Mouse (Mus musculus) forebrain, embryonic 15.5 days (tissue): Measurements from ENCODE around the gene Cyp1b1. TPM values are rescaled to one million over a fixed set of nuclear protein-coding genes. Genes with fewer than 3 reads are reported as not detected.

Source experiments
- ATAC-seq: fragments of 200-750 bp; cut with Nextera tagmentation; replicated peaks from 2 replicates; pipeline ENCODE4 v1.8.0; 2017; ENCODE audit warnings: mild to moderate bottlenecking, moderate TSS enrichment, moderate library complexity
- H3K27ac ChIP-seq: fragments of 300-500 bp; sonication (generic); replicated peaks from 2 replicates; pipeline ENCODE4 v1.5.1; 2015; ENCODE audit warnings: mild to moderate bottlenecking, inconsistent platforms
- H3K27me3 ChIP-seq: fragments of 300-500 bp; sonication (generic); 2 replicates; pipeline ENCODE4 v1.6.1; 2015; ENCODE audit warnings: inconsistent platforms
- H3K36me3 ChIP-seq: fragments of 300-500 bp; sonication (generic); 2 replicates; pipeline ENCODE4 v1.6.1; 2015; ENCODE audit warnings: mild to moderate bottlenecking, inconsistent platforms
- H3K4me1 ChIP-seq: fragments of 300-500 bp; sonication (generic); 2 replicates; pipeline ENCODE4 v1.6.1; 2015; ENCODE audit warnings: inconsistent platforms
- H3K4me2 ChIP-seq: fragments of 300-500 bp; sonication (generic); replicated peaks from 2 replicates; pipeline ENCODE4 v1.6.1; 2015; ENCODE audit warnings: mild to moderate bottlenecking, inconsistent platforms
- H3K4me3 ChIP-seq: fragments of 300-500 bp; sonication (generic); 2 replicates; pipeline ENCODE4 v1.5.1; 2015; ENCODE audit warnings: mild to moderate bottlenecking, inconsistent platforms
- H3K9ac ChIP-seq: fragments of 300-500 bp; sonication (generic); replicated peaks from 2 replicates; pipeline ENCODE4 v1.6.1; 2015; ENCODE audit warnings: mild to moderate bottlenecking, inconsistent platforms
- H3K9me3 ChIP-seq: fragments of 300-500 bp; sonication (generic); 2 replicates; pipeline ENCODE4 v1.6.1; 2016; ENCODE audit warnings: inconsistent platforms
- WGBS: fragments of 180-500 bp; shearing (Covaris S2); methylation state at CpG from one replicate; pipeline ENCODE4 v1.1.7; 2015; ENCODE audit warnings: mixed read lengths; 5-methylcytosine and 5-hydroxymethylcytosine counted together
- polyA plus RNA-seq: library from polyadenylated mRNA; unstranded; fragments of >200 nt; fragmentation: Nextera tagmentation; extraction: Ambion mirVana; gene quantifications from 2 replicates; pipeline ENCODE4 v1.2.1, GENCODE M21; 2015

Gene Cyp1b1
- polyA plus RNA-seq, 1 experiment from 2014 or later: 3.5 TPM

- Histone ChIP-seq H3K4me2 (0 out of 2 replicates have a peak overlapping the region, but pooled peaks have one; percentile 87), H3K9ac (no peak overlapping the region), H3K27ac (no peak overlapping the region), H3K4me1 (peaks cover 40% of the 10 kb centered on the region), H3K27me3 (peaks cover 57% of the 10 kb centered on the region), H3K4me3 (0 out of 2 replicates have a peak overlapping the region, but pooled peaks have one; percentile 41), H3K9me3 (no peaks in the 10 kb centered on the region), H3K36me3 (no peaks in the 10 kb centered on the region)
- no peak for ATAC-seq
- 5% methylated on average over 9 of the region's 9 CpGs for WGBS
These were observed 2.3 kb downstream of the Cyp1b1 start for GRCm38 (mm10) chr17:79712536-79712935.

GRCm38 (mm10) chr17:79711944-79712343 is 2.9 kb downstream of the Cyp1b1 start:
- ATAC-seq: no peak
- WGBS: 9% methylated on average over 6 of the region's 6 CpGs

GRCm38 (mm10) chr17:79710246-79710842 is 4.5 kb downstream of the Cyp1b1 start:
- peaks cover 54% of the 10 kb centered on the region for H3K27me3 ChIP-seq
- H3K4me3 ChIP-seq: no peak overlapping the region
- H3K27ac ChIP-seq: no peak overlapping the region
- no peaks in the 10 kb centered on the region for H3K36me3 ChIP-seq
- WGBS: 11% methylated on average over 15 of the region's 15 CpGs
- ATAC-seq: no peak
- H3K4me1 ChIP-seq: peaks cover 33% of the 10 kb centered on the region
- H3K9me3 ChIP-seq: no peaks in the 10 kb centered on the region
- H3K9ac ChIP-seq: no peak overlapping the region
- H3K4me2 ChIP-seq: no peak overlapping the region

More at GRCm38 (mm10) chr17:79711944-79712343, 2.9 kb downstream of the Cyp1b1 start:
- no peak overlapping the region for H3K4me3 ChIP-seq
- H3K27me3 ChIP-seq: peaks cover 57% of the 10 kb centered on the region
- no peak overlapping the region for H3K4me2 ChIP-seq
- H3K36me3 ChIP-seq: no peaks in the 10 kb centered on the region
- H3K9me3 ChIP-seq: no peaks in the 10 kb centered on the region
- peaks cover 40% of the 10 kb centered on the region for H3K4me1 ChIP-seq
- H3K9ac ChIP-seq: no peak overlapping the region
- H3K27ac ChIP-seq: no peak overlapping the region

GRCm38 (mm10) chr17:79709718-79710117 is 5.1 kb downstream of the Cyp1b1 start:
- Histone ChIP-seq H3K9ac (no peak overlapping the region), H3K4me3 (no peak overlapping the region), H3K9me3 (no peaks in the 10 kb centered on the region), H3K27me3 (peaks cover 48% of the 10 kb centered on the region), H3K4me1 (peaks cover 27% of the 10 kb centered on the region), H3K4me2 (no peak overlapping the region), H3K36me3 (no peaks in the 10 kb centered on the region), H3K27ac (no peak overlapping the region)
- 47% methylated on average over 1 of the region's 1 CpGs for WGBS
- ATAC-seq: no peak

GRCm38 (mm10) chr17:79708168-79708567 is 6.7 kb downstream of the Cyp1b1 start:
- no peak overlapping the region for H3K4me3 ChIP-seq
- H3K27ac ChIP-seq: no peak overlapping the region
- peaks cover 11% of the 10 kb centered on the region for H3K4me1 ChIP-seq
- WGBS: 5% methylated on average over 7 of the region's 7 CpGs
- H3K9ac ChIP-seq: no peak overlapping the region
- H3K36me3 ChIP-seq: no peaks in the 10 kb centered on the region
- peaks cover 33% of the 10 kb centered on the region for H3K27me3 ChIP-seq
- no peak for ATAC-seq
- no peak overlapping the region for H3K4me2 ChIP-seq
- H3K9me3 ChIP-seq: no peaks in the 10 kb centered on the region

- peaks cover 4% of the 10 kb centered on the region for H3K4me1 ChIP-seq
- WGBS: 81% methylated on average over 9 of the region's 9 CpGs
- no peaks in the 10 kb centered on the region for H3K9me3 ChIP-seq
- no peak overlapping the region for H3K4me2 ChIP-seq
- H3K27me3 ChIP-seq: peaks cover 13% of the 10 kb centered on the region
- no peak overlapping the region for H3K27ac ChIP-seq
- ATAC-seq: no peak
- H3K36me3 ChIP-seq: no peaks in the 10 kb centered on the region
- H3K9ac ChIP-seq: no peak overlapping the region
- no peak overlapping the region for H3K4me3 ChIP-seq
These were observed 9.0 kb downstream of the Cyp1b1 start for GRCm38 (mm10) chr17:79705671-79706455.

GRCm38 (mm10) chr17:79700871-79701270 is 14.0 kb downstream of the Cyp1b1 start:
- ATAC-seq: no peak
- no peak overlapping the region for H3K4me3 ChIP-seq

GRCm38 (mm10) chr17:79699197-79699596 is 15.7 kb downstream of the Cyp1b1 start:
- no peaks in the 10 kb centered on the region for H3K27me3 ChIP-seq
- no peak overlapping the region for H3K9ac ChIP-seq
- WGBS: 47% methylated on average over 1 of the region's 1 CpGs
- no peak overlapping the region for H3K4me2 ChIP-seq
- H3K4me1 ChIP-seq: no peaks in the 10 kb centered on the region
- no peaks in the 10 kb centered on the region for H3K36me3 ChIP-seq
- ATAC-seq: no peak
- H3K4me3 ChIP-seq: no peak overlapping the region
- no peak overlapping the region for H3K27ac ChIP-seq
- no peaks in the 10 kb centered on the region for H3K9me3 ChIP-seq

More at GRCm38 (mm10) chr17:79700871-79701270, 14.0 kb downstream of the Cyp1b1 start:
- Histone ChIP-seq H3K9ac (no peak overlapping the region), H3K4me1 (no peaks in the 10 kb centered on the region), H3K4me2 (no peak overlapping the region), H3K36me3 (no peaks in the 10 kb centered on the region), H3K9me3 (no peaks in the 10 kb centered on the region), H3K27me3 (no peaks in the 10 kb centered on the region), H3K27ac (no peak overlapping the region)
- 85% methylated on average over 5 of the region's 5 CpGs for WGBS

- Histone ChIP-seq H3K27me3 (no peaks in the 10 kb centered on the region), H3K4me2 (no peak overlapping the region), H3K36me3 (no peaks in the 10 kb centered on the region), H3K4me1 (no peaks in the 10 kb centered on the region), H3K27ac (no peak overlapping the region), H3K9me3 (no peaks in the 10 kb centered on the region), H3K4me3 (no peak overlapping the region), H3K9ac (no peak overlapping the region)
- WGBS: 82% methylated on average over 6 of the region's 6 CpGs
- ATAC-seq: no peak
These were observed 19.3 kb downstream of the Cyp1b1 start for GRCm38 (mm10) chr17:79695541-79695940.

GRCm38 (mm10) chr17:79695106-79695505 is 19.8 kb downstream of the Cyp1b1 start:
- no peaks in the 10 kb centered on the region for H3K9me3 ChIP-seq
- no peak overlapping the region for H3K4me2 ChIP-seq
- no peaks in the 10 kb centered on the region for H3K27me3 ChIP-seq
- no peaks in the 10 kb centered on the region for H3K4me1 ChIP-seq
- no peaks in the 10 kb centered on the region for H3K36me3 ChIP-seq
- no peak for ATAC-seq
- no peak overlapping the region for H3K4me3 ChIP-seq
- no peak overlapping the region for H3K9ac ChIP-seq
- WGBS: 83% methylated on average over 4 of the region's 4 CpGs
- no peak overlapping the region for H3K27ac ChIP-seq

GRCm38 (mm10) chr17:79670837-79671236 is 44.0 kb downstream of the Cyp1b1 start:
- H3K4me3 ChIP-seq: no peak overlapping the region
- no peak overlapping the region for H3K4me2 ChIP-seq
- H3K27me3 ChIP-seq: no peaks in the 10 kb centered on the region
- no peak overlapping the region for H3K27ac ChIP-seq
- H3K9me3 ChIP-seq: no peaks in the 10 kb centered on the region
- no peaks in the 10 kb centered on the region for H3K4me1 ChIP-seq
- H3K36me3 ChIP-seq: no peaks in the 10 kb centered on the region
- no peak for ATAC-seq
- WGBS: 78% methylated on average over 2 of the region's 2 CpGs
- no peak overlapping the region for H3K9ac ChIP-seq

- H3K27ac ChIP-seq: no peak overlapping the region
- no peaks in the 10 kb centered on the region for H3K36me3 ChIP-seq
- WGBS: 94% methylated on average over 2 of the region's 2 CpGs
- no peak for ATAC-seq
- H3K9me3 ChIP-seq: no peaks in the 10 kb centered on the region
- no peak overlapping the region for H3K9ac ChIP-seq
- no peak overlapping the region for H3K4me3 ChIP-seq
- no peak overlapping the region for H3K4me2 ChIP-seq
- no peaks in the 10 kb centered on the region for H3K4me1 ChIP-seq
- H3K27me3 ChIP-seq: no peaks in the 10 kb centered on the region
These were observed 50.8 kb downstream of the Cyp1b1 start for GRCm38 (mm10) chr17:79664106-79664417.
